Mouse (Mus musculus) MEL (cell line): Measurements from ENCODE around the gene Arl15. TPM values are rescaled to one million over a fixed set of nuclear protein-coding genes. Genes with fewer than 3 reads are reported as not detected.

Experiments used
- DNase-seq: peaks from one replicate; pipeline ENCODE4 v3.0.0; 2011; ENCODE audit warnings: low read depth, low spot score
- H3K27ac ChIP-seq: 2 replicates; pipeline ENCODE4 v1.5.1; 2012; ENCODE audit warnings: low read depth, mild to moderate bottlenecking, control low read depth, low read length, moderate library complexity; ENCODE audit not compliant: control insufficient read depth
- H3K27me3 ChIP-seq, 2 experiments: fragments of 150-350 bp in 1 of 2; sonication (generic) in 1 of 2; 2 replicates each; pipeline ENCODE4 v1.6.1; 2012; ENCODE audit warnings: low read length in 2 of 2, mild to moderate bottlenecking in 2 of 2, improper control_type of control experiment in 1 of 2, moderate library complexity in 1 of 2; ENCODE audit not compliant: insufficient read depth in 2 of 2, control insufficient read depth in 1 of 2
- H3K36me3 ChIP-seq, 2 experiments: 2 replicates each; pipeline ENCODE4 v1.6.1; 2012 to 2014; ENCODE audit warnings: low read length in 2 of 2, improper control_type of control experiment in 1 of 2, inconsistent platforms in 1 of 2, mild to moderate bottlenecking in 1 of 2; ENCODE audit not compliant: insufficient read depth in 2 of 2, control insufficient read depth in 1 of 2
- H3K4me1 ChIP-seq, 2 experiments: fragments of 150-350 bp in 1 of 2; sonication (generic) in 1 of 2; 2 replicates each; pipeline ENCODE4 v1.6.1; 2012; ENCODE audit warnings: low read length in 2 of 2, improper control_type of control experiment in 1 of 2, mild to moderate bottlenecking in 1 of 2; ENCODE audit not compliant: insufficient read depth in 2 of 2, control insufficient read depth in 1 of 2
- H3K4me3 ChIP-seq, 2 experiments: fragments of 150-350 bp in 1 of 2; sonication (generic) in 1 of 2; 2 replicates each; pipeline ENCODE4 v1.5.1; 2012; ENCODE audit warnings: low read depth in 2 of 2, low read length in 2 of 2, mild to moderate bottlenecking in 2 of 2, moderate library complexity in 2 of 2, control low read depth in 1 of 2, improper control_type of control experiment in 1 of 2; ENCODE audit not compliant: control insufficient read depth in 1 of 2, insufficient read depth in 1 of 2
- H3K79me2 ChIP-seq: 2 replicates; pipeline ENCODE4 v1.6.1; 2012; ENCODE audit warnings: mild to moderate bottlenecking, low read length, moderate library complexity; ENCODE audit not compliant: control insufficient read depth, poor library complexity, insufficient read depth
- H3K9ac ChIP-seq: 2 replicates; pipeline ENCODE4 v1.6.1; 2012; ENCODE audit warnings: low read depth, mild to moderate bottlenecking, control low read depth, low read length, moderate library complexity; ENCODE audit not compliant: control insufficient read depth, poor library complexity, severe bottlenecking
- H3K9me3 ChIP-seq: fragments of 150-350 bp; sonication (generic); replicated peaks from 2 replicates; pipeline ENCODE4 v1.6.1; 2012; ENCODE audit warnings: mild to moderate bottlenecking, low read length, improper control_type of control experiment, moderate library complexity; ENCODE audit not compliant: insufficient read depth
- CHD2 ChIP-seq: IDR thresholded peaks from 2 replicates; pipeline ENCODE4 v1.6.1; 2011; ENCODE audit warnings: low read length, improper control_type of control experiment
- CTCF ChIP-seq, 3 experiments: IDR thresholded peaks in 2 of 3; conservative IDR thresholded peaks in 1 of 3; 2 replicates each; pipeline ENCODE4 v1.5.1; 2011 to 2012; ENCODE audit warnings: low read length in 3 of 3, low read depth in 2 of 3, mild to moderate bottlenecking in 2 of 3, improper control_type of control experiment in 1 of 3, inconsistent platforms in 1 of 3, mixed read lengths in 1 of 3, moderate library complexity in 1 of 3; ENCODE audit not compliant: control insufficient read depth in 1 of 3, insufficient read depth in 1 of 3, poor library complexity in 1 of 3, severe bottlenecking in 1 of 3
- E2F4 ChIP-seq: IDR thresholded peaks from 2 replicates; pipeline ENCODE4 v1.6.1; 2011; ENCODE audit warnings: low read depth, low read length, improper control_type of control experiment, borderline replicate concordance
- ELF1 ChIP-seq: IDR thresholded peaks from 2 replicates; pipeline ENCODE4 v1.6.1; 2014; ENCODE audit warnings: low read depth, mild to moderate bottlenecking, inconsistent platforms, low read length, improper control_type of control experiment, moderate library complexity
- ETS1 ChIP-seq: IDR thresholded peaks from 2 replicates; pipeline ENCODE4 v1.6.1; 2012; ENCODE audit warnings: low read depth, mild to moderate bottlenecking, inconsistent platforms, low read length, improper control_type of control experiment, moderate library complexity
- GABPA ChIP-seq: IDR thresholded peaks from 2 replicates; pipeline ENCODE4 v1.6.1; 2012; ENCODE audit warnings: low read depth, mild to moderate bottlenecking, inconsistent platforms, low read length, improper control_type of control experiment, moderate library complexity
- GATA1 ChIP-seq: IDR thresholded peaks from 2 replicates; pipeline ENCODE4 v1.6.1; 2011; ENCODE audit warnings: low read depth, low read length, improper control_type of control experiment
- MAFK ChIP-seq: IDR thresholded peaks from 2 replicates; pipeline ENCODE4 v1.6.1; 2011; ENCODE audit warnings: low read depth, mild to moderate bottlenecking, low read length, improper control_type of control experiment, borderline replicate concordance
- MAX ChIP-seq: IDR thresholded peaks from 2 replicates; pipeline ENCODE4 v1.6.1; 2011; ENCODE audit warnings: low read length, improper control_type of control experiment
- MEF2A ChIP-seq: IDR thresholded peaks from 2 replicates; pipeline ENCODE4 v1.6.1; 2014; ENCODE audit warnings: low read depth, mild to moderate bottlenecking, inconsistent platforms, low read length, improper control_type of control experiment; ENCODE audit not compliant: poor library complexity, insufficient replicate concordance, severe bottlenecking; ENCODE audit errors: extremely low read depth
- NELFE ChIP-seq: IDR thresholded peaks from 2 replicates; pipeline ENCODE4 v1.6.1; 2011; ENCODE audit warnings: low read depth, low read length, improper control_type of control experiment
- POLR2AphosphoS5 ChIP-seq: IDR thresholded peaks from 2 replicates; pipeline ENCODE4 v1.6.1; 2012; ENCODE audit warnings: low read depth, borderline replicate concordance, mild to moderate bottlenecking, inconsistent platforms, low read length, moderate library complexity, mixed read lengths
- RAD21 ChIP-seq: IDR thresholded peaks from 2 replicates; pipeline ENCODE4 v1.6.1; 2011; ENCODE audit warnings: mild to moderate bottlenecking, low read depth, low read length, improper control_type of control experiment
- SIN3A ChIP-seq: IDR thresholded peaks from 2 replicates; pipeline ENCODE4 v1.6.1; 2012; ENCODE audit warnings: low read length, improper control_type of control experiment, inconsistent platforms
- TAL1 ChIP-seq: IDR thresholded peaks from 2 replicates; pipeline ENCODE4 v1.6.1; 2012; ENCODE audit warnings: mild to moderate bottlenecking, inconsistent platforms, low read length, moderate library complexity, mixed read lengths
- TBP ChIP-seq: IDR thresholded peaks from 2 replicates; pipeline ENCODE4 v1.8.0; 2011; ENCODE audit warnings: low read depth, low read length, improper control_type of control experiment
- UBTF ChIP-seq: IDR thresholded peaks from 2 replicates; pipeline ENCODE4 v1.6.1; 2012; ENCODE audit warnings: low read depth, mild to moderate bottlenecking, inconsistent platforms, low read length, improper control_type of control experiment, moderate library complexity, borderline replicate concordance; ENCODE audit not compliant: insufficient read depth
- USF1 ChIP-seq: IDR thresholded peaks from 2 replicates; pipeline ENCODE4 v1.6.1; 2014; ENCODE audit warnings: low read depth, mild to moderate bottlenecking, inconsistent platforms, low read length, improper control_type of control experiment, moderate library complexity
- ZKSCAN1 ChIP-seq: IDR thresholded peaks from 2 replicates; pipeline ENCODE4 v1.6.1; 2012; ENCODE audit warnings: low read depth, mild to moderate bottlenecking, inconsistent platforms, low read length, improper control_type of control experiment, moderate library complexity
- ZNF384 ChIP-seq: IDR thresholded peaks from 2 replicates; pipeline ENCODE4 v1.6.1; 2012; ENCODE audit warnings: low read depth, mild to moderate bottlenecking, inconsistent platforms, low read length, improper control_type of control experiment
- polyA plus RNA-seq, 2 experiments: library from polyadenylated mRNA; stranded (reverse) in 1 of 2; unstranded in 1 of 2; fragments of >175 nt in 1 of 2; fragments of >200 nt in 1 of 2; gene quantifications; 2 replicates each; pipeline versions ENCODE4 v1.2.1 to v1.2.4; 2012; ENCODE audit warnings: low replicate concordance in 2 of 2, low read depth in 1 of 2; ENCODE audit not compliant: insufficient read length in 2 of 2, insufficient read depth in 1 of 2, missing spikeins in 1 of 2
- total RNA-seq: library from RNA; depleted of rRNA; stranded (reverse); fragments of 300-350 nt; gene quantifications from 2 replicates; pipeline ENCODE4 v1.2.3, GENCODE M21; 2012

Gene Arl15
- total and polyA plus RNA-seq, 3 experiments, result 3.6 to 5.8 TPM; not detected in 1

DNA sequence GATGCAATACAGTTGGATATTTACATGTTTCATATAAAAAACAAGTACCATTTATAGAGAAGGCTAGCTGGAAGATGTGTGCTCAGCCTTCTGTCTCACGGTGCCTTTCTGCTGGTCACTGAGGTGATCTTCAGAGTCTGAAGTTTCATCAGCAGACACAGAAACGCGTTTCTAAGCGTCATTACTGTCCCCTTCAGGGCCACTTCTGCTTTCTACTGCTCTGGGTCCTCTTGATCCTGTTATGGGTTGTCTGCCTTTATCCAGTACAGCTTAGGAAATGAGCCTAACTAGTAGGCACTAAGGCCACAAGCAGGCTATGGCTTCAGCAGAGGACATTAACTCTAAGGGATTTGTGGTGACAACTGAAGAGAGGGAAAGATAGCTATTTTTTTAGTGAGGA lies 5.9 kb downstream of the Arl15 start:
- H3K4me3 ChIP-seq, result no peak overlapping the region
- DNase-seq, result peak; percentile 44
- TF ChIP-seq ETS1, result no peak
- no peak for TF ChIP-seq TBP
- TF ChIP-seq ZNF384, result no peak
- no peak for TF ChIP-seq E2F4
- no peak for TF ChIP-seq CTCF (IDR thresholded peaks at IDR 0.05 in 2 of 3, conservative IDR thresholded peaks at IDR 0.05 in 1 of 3; ENCODE audit: control insufficient read depth in 1 of 3, insufficient read depth in 1 of 3, low read depth in 2 of 3, low read length in 3 of 3, poor library complexity in 1 of 3, severe bottlenecking in 1 of 3)
- no peak for TF ChIP-seq ELF1
- no peak for TF ChIP-seq NELFE
- TF ChIP-seq MAX, result no peak
- TF ChIP-seq GATA1, result no peak
- TF ChIP-seq RAD21, result no peak
- no peaks in the 10 kb centered on the region for H3K9me3 ChIP-seq
- no peaks in the 10 kb centered on the region for H3K27me3 ChIP-seq
- H3K27ac ChIP-seq, result no peak overlapping the region
- H3K79me2 ChIP-seq, result peaks cover 8% of the 10 kb centered on the region
- peaks cover 2 to 19% of the 10 kb centered on the region in 2 experiments for H3K4me1 ChIP-seq
- H3K36me3 ChIP-seq, result peaks cover 0 to 21% of the 10 kb centered on the region in 2 experiments; a peak in 2 of 4 replicates
- H3K9ac ChIP-seq, result no peak overlapping the region

DNA sequence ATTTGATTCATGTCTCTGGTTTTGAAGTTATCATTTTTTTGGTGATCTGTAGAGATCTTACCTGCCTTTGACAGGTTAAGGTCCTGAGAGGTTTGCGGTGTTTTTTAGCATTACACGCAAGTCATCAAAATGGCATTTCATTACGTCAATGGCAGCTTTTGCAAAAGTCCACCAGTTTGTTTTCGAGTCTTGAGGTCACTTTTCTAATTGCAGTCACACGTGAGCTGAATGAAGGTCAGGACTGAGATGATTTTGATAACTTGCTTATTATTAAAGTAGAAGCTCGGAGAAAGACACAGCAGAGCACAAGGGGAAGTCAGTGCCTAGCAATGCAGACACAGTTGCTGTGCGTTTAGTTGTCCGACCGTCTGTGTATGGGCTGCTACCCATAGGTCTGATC lies 8.3 kb downstream of the Arl15 start:
- no peaks in the 10 kb centered on the region for H3K9me3 ChIP-seq
- H3K27ac ChIP-seq, result no peak overlapping the region
- H3K27me3 ChIP-seq, result no peaks in the 10 kb centered on the region
- peaks cover 0 to 6% of the 10 kb centered on the region in 2 experiments; a peak in 2 of 4 replicates for H3K36me3 ChIP-seq
- no peak overlapping the region for H3K4me3 ChIP-seq
- no peak for DNase-seq
- H3K79me2 ChIP-seq, result peaks cover 3% of the 10 kb centered on the region; the same call in 1 of the 2 replicates
- TF ChIP-seq TAL1 (no peak), GABPA (no peak), ZKSCAN1 (no peak), E2F4 (no peak), GATA1 (no peak), USF1 (no peak), MAFK (no peak), CHD2 (no peak)
- TF ChIP-seq, all 39 proteins: peak for 0
- no peak overlapping the region for H3K9ac ChIP-seq
- H3K4me1 ChIP-seq, result peaks cover 0 to 6% of the 10 kb centered on the region in 2 experiments

DNA sequence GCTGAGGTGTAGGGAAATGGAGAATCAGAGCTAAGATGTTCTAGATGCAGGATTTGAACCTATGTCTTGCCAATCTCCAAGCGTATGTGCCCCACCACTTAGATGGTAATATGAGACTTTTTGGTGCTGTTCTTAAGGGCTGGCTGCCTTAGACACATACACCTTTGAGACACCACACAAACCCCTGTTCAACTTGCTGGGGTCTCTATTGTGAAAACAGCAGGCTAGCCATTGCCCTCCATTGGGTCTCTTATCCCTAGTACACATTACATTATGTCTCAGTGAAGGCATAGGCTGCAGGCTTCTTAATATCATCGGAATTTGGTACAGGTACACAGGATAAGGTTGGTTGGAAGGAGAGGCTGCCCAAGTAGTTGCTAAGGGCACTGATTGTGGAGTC lies 16.8 kb downstream of the Arl15 start:
- peaks cover 10 to 29% of the 10 kb centered on the region in 2 experiments for H3K4me1 ChIP-seq
- H3K79me2 ChIP-seq, result peaks cover under 1% of the 10 kb centered on the region; the same call in 1 of the 2 replicates
- H3K9ac ChIP-seq, result no peak overlapping the region
- H3K36me3 ChIP-seq, result peaks cover 0 to 23% of the 10 kb centered on the region in 2 experiments; a peak in 2 of 4 replicates
- H3K27me3 ChIP-seq, result no peaks in the 10 kb centered on the region
- DNase-seq, result no peak
- no peak overlapping the region for H3K27ac ChIP-seq
- TF ChIP-seq TAL1 (no peak), ZNF384 (no peak), GATA1 (no peak), CTCF (IDR thresholded peaks at IDR 0.05 in 2 of 3, conservative IDR thresholded peaks at IDR 0.05 in 1 of 3; ENCODE audit: control insufficient read depth in 1 of 3, insufficient read depth in 1 of 3, low read depth in 2 of 3, low read length in 3 of 3, poor library complexity in 1 of 3, severe bottlenecking in 1 of 3) (no peak), SIN3A (no peak), POLR2AphosphoS5 (no peak), UBTF (no peak), MEF2A (no peak), USF1 (no peak), GABPA (no peak)
- no peak overlapping the region for H3K4me3 ChIP-seq
- H3K9me3 ChIP-seq, result no peaks in the 10 kb centered on the region
